Mouse (Mus musculus): ENCODE results near the gene Galnt14.

DNA sequence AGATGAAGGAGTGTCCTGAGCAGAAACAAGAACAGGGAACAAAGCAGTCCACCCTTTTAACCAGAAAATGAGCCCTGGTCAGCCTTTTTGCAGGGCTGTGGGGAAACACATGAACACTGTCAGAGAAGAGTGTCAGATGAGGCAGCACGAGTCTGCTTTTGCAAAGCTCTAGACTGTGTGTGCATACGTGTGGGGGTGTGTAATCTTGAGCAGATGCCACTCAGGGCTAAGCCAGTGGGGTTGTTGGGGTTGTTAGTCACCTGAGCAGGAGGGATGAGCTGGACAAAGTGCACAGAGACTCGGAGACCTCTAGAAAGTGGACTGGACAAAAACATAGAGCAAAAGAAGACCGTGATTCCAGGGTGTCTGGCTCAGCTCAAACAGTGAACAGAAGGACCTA is 150.8 kb downstream of the Galnt14 start:
- TF ChIP-seq USF1 (IDR thresholded peaks at IDR 0.05; ENCODE audit: low read depth) (no peak), CTCF (IDR thresholded peaks at IDR 0.05; ENCODE audit: control insufficient read depth, insufficient read depth, insufficient read length) (no peak), FOSL1 (IDR thresholded peaks at IDR 0.05; ENCODE audit: insufficient read depth, low read length, poor library complexity, severe bottlenecking) (no peak), MAX (IDR thresholded peaks at IDR 0.05) (no peak), MYOD1 (IDR thresholded peaks at IDR 0.05; ENCODE audit: control insufficient read depth, insufficient read length, low read depth) (no peak), MYOG (IDR thresholded peaks at IDR 0.05; ENCODE audit: control insufficient read depth, extremely low read depth, insufficient read length) (no peak), CEBPB (IDR thresholded peaks at IDR 0.05; ENCODE audit: low read depth) (no peak)
